Mouse (Mus musculus): ENCODE measurements around the gene Olfr981. TPM values are rescaled to one million over a fixed set of nuclear protein-coding genes. Genes with fewer than 3 reads are reported as not detected.
"Not testable (repeated sequence)": the region's sequence is repeated elsewhere in the genome, so short reads cannot be mapped to it uniquely, and the experiment has no call there.

The Olfr981 gene
- total RNA-seq (2021), result not detected

GRCm38 (mm10) chr9:40021164-40021563 lies at the start of gene Olfr981:
TSS of gene Olfr981 (plus strand) at chr9:40021464.
- intact Hi-C loops (cut with DNase I), result no loop called here
- DNase-seq (ENCODE audit: extremely low spot score in 1 of 2, low spot score in 2 of 2), result no peak

- DNase-seq (ENCODE audit: extremely low spot score in 1 of 2, low spot score in 2 of 2); intact Hi-C loops (cut with DNase I): not testable (repeated sequence)
These were observed 44.6 kb upstream of the Olfr981 start for GRCm38 (mm10) chr9:39976581-39977145.

GRCm38 (mm10) chr9:39991813-39992212 lies 29.5 kb upstream of the Olfr981 start, which contains the start of gene Olfr978:
TSS of gene Olfr978 (plus strand) at chr9:39992113.
- no peak for DNase-seq (ENCODE audit: extremely low spot score in 1 of 2, low spot score in 2 of 2)
- intact Hi-C loops (cut with DNase I), result no loop called here

DNA sequence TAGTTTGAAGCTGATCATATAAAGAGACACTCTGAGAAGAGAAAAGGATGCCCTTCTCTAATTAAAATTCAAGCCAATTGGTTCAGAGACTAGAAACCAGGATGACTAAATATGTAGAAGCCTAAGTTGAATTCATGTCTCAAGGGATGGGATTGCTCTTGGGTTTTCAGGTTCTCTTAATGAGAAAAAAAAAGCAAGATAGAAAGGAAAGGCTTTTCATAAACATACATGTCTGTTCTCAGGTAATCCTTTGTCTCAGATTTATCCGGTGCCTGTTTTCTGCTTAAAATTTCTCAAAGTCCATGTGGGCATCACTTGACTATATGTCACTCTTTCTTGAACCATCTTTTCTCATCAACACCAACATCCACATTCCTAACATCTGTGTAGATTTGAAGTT lies 17.9 kb upstream of the Olfr981 start, which contains the start of gene Olfr979:
Olfr979 (minus strand) TSS at position 101 of the 400 bp plus-strand sequence.
- intact Hi-C loops (cut with DNase I), result no loop called here
- no peak for DNase-seq (ENCODE audit: extremely low spot score in 1 of 2, low spot score in 2 of 2)

- intact Hi-C loops (cut with DNase I), result no loop called here
- DNase-seq (ENCODE audit: extremely low spot score in 1 of 2, low spot score in 2 of 2), result no peak
These were observed 11.8 kb upstream of the Olfr981 start, which contains the start of gene Olfr980 for GRCm38 (mm10) chr9:40009482-40009881. TSS of gene Olfr980 (minus strand) at chr9:40009582.

- DNase-seq (ENCODE audit: extremely low spot score in 1 of 2, low spot score in 2 of 2), result no peak
- intact Hi-C loops (cut with DNase I), result no loop called here
These were observed 28.9 kb downstream of the Olfr981 start for GRCm38 (mm10) chr9:40050138-40050537.

- intact Hi-C loops (cut with DNase I), result no loop called here
- DNase-seq (ENCODE audit: extremely low spot score in 1 of 2, low spot score in 2 of 2), result no peak
These were observed 52.3 kb downstream of the Olfr981 start, which contains the start of gene Olfr982 for GRCm38 (mm10) chr9:40073529-40073928. TSS of gene Olfr982 (plus strand) at chr9:40073829.

Other genes starting within 250 kb of the Olfr981 start
- not detected for gene Olfr968, start 238.2 kb upstream of the Olfr981 start, total RNA-seq (2021)
- not detected for gene Olfr969, start 230.5 kb upstream of the Olfr981 start, total RNA-seq (2021)
- not detected for gene Olfr970, start 212.6 kb upstream of the Olfr981 start, total RNA-seq (2021)
- not detected for gene Olfr971, start 184.6 kb upstream of the Olfr981 start, total RNA-seq (2021)
- gene Olfr972, start 155.0 kb upstream of the Olfr981 start, total RNA-seq (2021), result not detected
- gene Olfr229, start 114.1 kb upstream of the Olfr981 start, total RNA-seq (2021), result not detected
- not detected for gene Olfr974, start 84.0 kb upstream of the Olfr981 start, total RNA-seq (2021)
- not detected for gene Olfr975, start 69.4 kb upstream of the Olfr981 start, total RNA-seq (2021)
- gene Olfr976, start 60.3 kb upstream of the Olfr981 start, total RNA-seq (2021), result not detected
- gene Olfr978, start 29.4 kb upstream of the Olfr981 start, total RNA-seq (2021), result not detected
- gene Olfr979, start 18.0 kb upstream of the Olfr981 start, total RNA-seq (2021), result not detected
- not detected for gene Olfr980, start 11.9 kb upstream of the Olfr981 start, total RNA-seq (2021)
- gene Olfr982, start 52.4 kb downstream of the Olfr981 start, total RNA-seq (2021), result not detected
- not detected for gene Olfr983, start 72.1 kb downstream of the Olfr981 start, total RNA-seq (2021)
- not detected for gene Olfr984, start 92.7 kb downstream of the Olfr981 start, total RNA-seq (2021)
- gene Olfr985, start 108.7 kb downstream of the Olfr981 start, total RNA-seq (2021), result not detected
- not detected for gene Tmem225, start 126.7 kb downstream of the Olfr981 start, total RNA-seq (2021)
- not detected for gene Olfr986, start 159.5 kb downstream of the Olfr981 start, total RNA-seq (2021)
- 1 to 10 TPM; 4.0 to 4.9 TPM for gene Zfp202, start 170.9 kb downstream of the Olfr981 start, total RNA-seq (2021)
- 100 to 1,000 TPM; 152 to 153 TPM for gene Scn3b, start 247.8 kb downstream of the Olfr981 start, total RNA-seq (2021)